Mouse (Mus musculus) hindbrain, embryonic 14.5 days (tissue): ENCODE results near the gene Tomm40. TPM values are rescaled to one million over a fixed set of nuclear protein-coding genes. Genes with fewer than 3 reads are reported as not detected.
"Not testable (repeated sequence)": the region's sequence is repeated elsewhere in the genome, so short reads cannot be mapped to it uniquely, and the experiment has no call there.

Experiments used
- ATAC-seq: fragments of 200-750 bp; cut with Nextera tagmentation; 2 replicates; pipeline ENCODE4 v1.8.0; 2017; ENCODE audit warnings: moderate number of reproducible peaks, mild to moderate bottlenecking, moderate TSS enrichment, moderate library complexity; ENCODE audit not compliant: low FRiP score
- DNase-seq: peaks from one replicate; pipeline ENCODE4 v3.0.0-alpha.2; 2015; ENCODE audit warnings: low spot score
- H3K27ac ChIP-seq: fragments of 300-500 bp; sonication (generic); 2 replicates; pipeline ENCODE4 v1.5.1; 2014; ENCODE audit warnings: mild to moderate bottlenecking, moderate library complexity
- H3K27me3 ChIP-seq: fragments of 300-500 bp; sonication (generic); 2 replicates; pipeline ENCODE4 v1.6.1; 2014; ENCODE audit warnings: mild to moderate bottlenecking, low read length, mixed read lengths; ENCODE audit not compliant: control insufficient read depth, insufficient read depth
- H3K36me3 ChIP-seq: fragments of 300-500 bp; sonication (generic); replicated peaks from 2 replicates; pipeline ENCODE4 v1.6.1; 2014; ENCODE audit not compliant: control insufficient read depth, insufficient read depth
- H3K4me1 ChIP-seq: fragments of 300-500 bp; sonication (generic); replicated peaks from 2 replicates; pipeline ENCODE4 v1.6.1; 2014; ENCODE audit warnings: antibody characterized with exemption, low read length, mixed read lengths; ENCODE audit not compliant: control insufficient read depth, insufficient read depth
- H3K4me2 ChIP-seq: fragments of 300-500 bp; sonication (generic); replicated peaks from 2 replicates; pipeline ENCODE4 v1.6.1; 2014; ENCODE audit warnings: mild to moderate bottlenecking, moderate library complexity
- H3K4me3 ChIP-seq: fragments of 300-500 bp; sonication (generic); replicated peaks from 2 replicates; pipeline ENCODE4 v1.5.1; 2014; ENCODE audit warnings: mild to moderate bottlenecking, low read length
- H3K9ac ChIP-seq: fragments of 300-500 bp; sonication (generic); 2 replicates; pipeline ENCODE4 v1.6.1; 2014
- H3K9me3 ChIP-seq: fragments of 300-500 bp; sonication (generic); 2 replicates; pipeline ENCODE4 v1.6.1; 2016; ENCODE audit warnings: low read length; ENCODE audit not compliant: control insufficient read depth
- WGBS: fragments of 180-500 bp; shearing (Covaris S2); extraction: QIAGEN DNeasy Blood & Tissue Kit; methylation state at CpG from one replicate; pipeline ENCODE4 v1.1.7; 2014; 5-methylcytosine and 5-hydroxymethylcytosine counted together
- polyA plus RNA-seq: library from polyadenylated mRNA; unstranded; fragments of >200 nt; fragmentation: Nextera tagmentation; extraction: Ambion mirVana; gene quantifications from 2 replicates; pipeline ENCODE4 v1.2.1, GENCODE M21; 2014

Tomm40 gene
- polyA plus RNA-seq, 1 experiment from 2014 or later, result 119 TPM

- Histone ChIP-seq H3K9me3 (no peaks in the 10 kb centered on the region), H3K27me3 (no peaks in the 10 kb centered on the region), H3K27ac (no peak overlapping the region), H3K4me3 (no peak overlapping the region), H3K4me1 (peaks cover 19% of the 10 kb centered on the region), H3K36me3 (no peaks in the 10 kb centered on the region), H3K9ac (no peak overlapping the region), H3K4me2 (no peak overlapping the region)
- 87% methylated on average over 10 of the region's 10 CpGs for WGBS
- ATAC-seq (no peak), DNase-seq (no peak)
Observed at GRCm38 (mm10) chr7:19694336-19695212, 20.7 kb downstream of the Tomm40 start.

GRCm38 (mm10) chr7:19693421-19693820 is 21.8 kb downstream of the Tomm40 start:
- no peak for DNase-seq

GRCm38 (mm10) chr7:19691873-19692865 is 23.1 kb downstream of the Tomm40 start, which contains the start of gene Apoc1:
Gene Apoc1, minus strand, starts transcription at chr7:19692660.
- no peak for DNase-seq
- Histone ChIP-seq H3K9me3 (no peaks in the 10 kb centered on the region), H3K27ac (no peak within 1 kb of the TSS), H3K4me3 (no peak within 1 kb of the TSS), H3K4me2 (no peak within 1 kb of the TSS), H3K36me3 (no peaks in the 10 kb centered on the region), H3K4me1 (0 out of 2 replicates have a peak, but pooled peaks cover 3% of the 10 kb centered on the region), H3K9ac (no peak within 1 kb of the TSS), H3K27me3 (no peaks in the 10 kb centered on the region)
- ATAC-seq, result no peak
- 52% methylated on average over 28 of the region's 28 CpGs for WGBS

More at GRCm38 (mm10) chr7:19693421-19693820, 21.8 kb downstream of the Tomm40 start:
- H3K9me3 ChIP-seq, result no peaks in the 10 kb centered on the region
- WGBS, result 21% methylated on average over 9 of the region's 10 CpGs
- H3K4me2 ChIP-seq, result no peak overlapping the region
- no peak overlapping the region for H3K9ac ChIP-seq
- no peaks in the 10 kb centered on the region for H3K27me3 ChIP-seq
- H3K4me1 ChIP-seq, result peaks cover 9% of the 10 kb centered on the region; the same call in 1 of the 2 replicates
- H3K4me3 ChIP-seq, result no peak overlapping the region
- ATAC-seq, result no peak
- H3K27ac ChIP-seq, result no peak overlapping the region
- no peaks in the 10 kb centered on the region for H3K36me3 ChIP-seq

DNA sequence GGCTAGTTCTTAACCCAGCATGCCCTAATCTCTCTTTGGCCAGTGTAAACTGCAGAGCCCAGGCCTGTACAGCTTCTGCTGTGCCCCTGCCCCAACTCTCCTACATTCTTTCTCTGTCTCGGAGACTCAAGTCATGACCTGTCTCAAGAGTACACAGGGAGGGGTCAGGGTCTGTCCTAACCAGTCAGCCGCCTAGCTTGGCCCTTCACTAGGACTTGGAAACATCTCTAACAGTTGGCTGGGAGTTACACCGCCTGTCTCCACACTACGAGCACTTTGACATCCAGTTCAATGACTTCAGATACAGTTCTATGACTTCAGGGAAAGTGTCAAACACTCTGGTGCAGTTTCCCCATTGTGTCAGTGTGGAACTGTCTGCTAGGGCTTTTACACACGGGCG is 23.8 kb downstream of the Tomm40 start:
- no peak overlapping the region for H3K9ac ChIP-seq
- H3K27ac ChIP-seq, result no peak overlapping the region
- 78% methylated on average over 6 of the region's 6 CpGs for WGBS
- no peak overlapping the region for H3K4me2 ChIP-seq
- no peaks in the 10 kb centered on the region for H3K27me3 ChIP-seq
- H3K36me3 ChIP-seq, result no peaks in the 10 kb centered on the region
- H3K4me1 ChIP-seq, result 0 out of 2 replicates have a peak, but pooled peaks cover 3% of the 10 kb centered on the region
- no peak overlapping the region for H3K4me3 ChIP-seq
- ATAC-seq (no peak), DNase-seq (no peak)
- H3K9me3 ChIP-seq, result no peaks in the 10 kb centered on the region

DNA sequence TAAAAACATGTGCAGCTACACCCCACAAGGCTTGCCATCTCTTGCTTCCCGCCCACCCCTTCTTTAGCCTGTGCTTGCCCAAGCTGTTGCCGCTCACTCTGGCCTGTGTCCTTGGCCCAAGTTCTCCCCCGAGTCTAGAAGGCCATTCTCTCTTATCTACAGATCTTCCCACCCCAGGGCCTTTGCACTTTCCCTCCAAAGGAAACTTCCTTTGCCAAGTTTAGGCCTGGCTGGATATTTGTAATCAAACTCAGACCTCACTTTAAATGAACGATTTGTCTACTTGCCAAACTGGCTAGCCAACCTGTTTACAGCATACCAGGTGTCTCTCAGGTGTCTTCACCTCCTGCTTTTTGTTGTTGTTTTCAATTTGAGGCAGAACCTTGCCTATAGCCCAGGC is 24.4 kb downstream of the Tomm40 start:
- H3K27me3 ChIP-seq, result no peaks in the 10 kb centered on the region
- H3K36me3 ChIP-seq, result no peaks in the 10 kb centered on the region
- ATAC-seq, result no peak
- no peak overlapping the region for H3K27ac ChIP-seq
- H3K9me3 ChIP-seq, result no peaks in the 10 kb centered on the region
- 89% methylated on average over 4 of the region's 4 CpGs for WGBS
- 0 out of 2 replicates have a peak, but pooled peaks cover 3% of the 10 kb centered on the region for H3K4me1 ChIP-seq
- no peak overlapping the region for H3K9ac ChIP-seq
- no peak overlapping the region for H3K4me3 ChIP-seq
- H3K4me2 ChIP-seq, result no peak overlapping the region
- no peak for DNase-seq

DNA sequence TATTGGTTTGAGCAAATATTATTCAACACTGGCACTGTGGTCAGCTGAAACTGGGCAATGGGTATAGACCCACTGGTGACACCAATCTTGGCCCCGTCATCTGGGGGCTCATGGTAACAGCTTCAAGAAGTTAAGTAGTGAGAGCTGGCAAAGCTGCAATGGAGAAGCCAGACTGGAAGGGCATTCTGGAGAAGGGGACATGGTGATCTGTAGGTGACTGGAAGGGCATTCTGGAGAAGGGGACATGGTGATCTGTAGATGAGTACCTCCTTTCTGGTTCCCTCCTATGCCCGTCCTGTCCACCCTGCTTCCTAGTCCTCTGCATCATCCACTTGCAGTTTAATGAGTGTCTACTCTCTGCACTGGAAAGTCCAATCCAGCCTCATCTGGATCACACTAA is 26.6 kb downstream of the Tomm40 start:
- Histone ChIP-seq H3K27ac (no peak overlapping the region), H3K4me1 (0 out of 2 replicates have a peak, but pooled peaks cover 3% of the 10 kb centered on the region), H3K9me3 (no peaks in the 10 kb centered on the region), H3K36me3 (no peaks in the 10 kb centered on the region), H3K27me3 (no peaks in the 10 kb centered on the region), H3K4me2 (no peak overlapping the region), H3K9ac (no peak overlapping the region), H3K4me3 (no peak overlapping the region)
- WGBS, result 95% methylated on average over 2 of the region's 2 CpGs
- DNase-seq (no peak), ATAC-seq (no peak)

DNA sequence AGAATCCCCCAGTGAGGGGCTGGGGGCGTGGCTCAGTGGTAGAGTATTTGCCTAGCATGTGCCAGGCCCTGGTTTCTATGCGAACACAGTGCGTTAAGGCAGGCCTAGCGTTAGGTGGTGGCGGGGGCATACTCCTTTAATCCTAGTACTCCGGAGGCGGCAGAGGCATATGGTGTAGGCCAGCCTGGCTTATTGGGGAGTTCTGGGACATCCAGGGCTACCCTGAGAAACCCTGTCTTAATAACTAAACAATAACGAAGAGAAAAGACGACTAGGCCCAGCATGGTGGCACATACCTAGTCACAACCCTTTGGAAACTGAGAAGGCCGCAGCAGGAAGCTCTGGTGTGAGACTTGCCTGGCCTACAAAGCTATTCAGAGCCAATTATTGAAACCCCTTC is 27.1 kb downstream of the Tomm40 start:
- Histone ChIP-seq H3K36me3 (no peaks in the 10 kb centered on the region), H3K4me2 (no peak overlapping the region), H3K9ac (no peak overlapping the region), H3K4me1 (no peaks in the 10 kb centered on the region), H3K27me3 (no peaks in the 10 kb centered on the region), H3K9me3 (no peaks in the 10 kb centered on the region), H3K4me3 (no peak overlapping the region), H3K27ac (no peak overlapping the region)
- DNase-seq, result no peak
- WGBS, result 89% methylated on average over 10 of the region's 10 CpGs
- ATAC-seq, result no peak

DNA sequence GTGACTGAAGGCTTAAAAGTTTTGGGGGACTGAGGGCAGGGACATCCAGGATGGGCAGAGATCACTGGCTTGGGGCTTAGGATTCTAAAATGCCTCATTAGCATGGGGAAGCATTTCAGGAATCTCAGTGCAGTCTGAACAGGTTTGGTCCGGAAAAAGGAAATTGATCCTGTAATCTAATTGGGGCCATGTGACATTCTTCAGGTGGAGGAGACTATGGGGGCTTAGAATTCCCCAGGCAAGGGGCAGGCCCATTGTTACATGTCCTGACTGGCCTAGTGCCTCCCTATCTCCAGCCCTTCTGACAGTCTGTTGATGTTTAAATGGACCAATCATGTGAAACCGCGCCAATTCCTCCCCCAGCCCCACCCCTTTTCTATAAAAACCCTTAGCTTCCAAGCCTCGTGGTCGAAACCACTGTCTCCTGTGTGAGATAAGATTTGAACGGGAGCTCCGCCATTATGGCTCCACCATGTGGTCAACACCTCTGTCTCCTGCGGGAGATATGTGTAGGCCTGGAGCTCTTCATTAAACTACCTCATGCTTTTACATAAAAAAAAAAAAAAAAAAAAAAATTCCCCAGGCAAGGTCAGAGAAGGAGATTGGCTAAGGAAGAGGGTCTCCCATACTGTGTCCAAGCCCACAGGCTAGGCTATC is 28.2 kb downstream of the Tomm40 start:
- H3K4me1 ChIP-seq, ATAC-seq: not testable (repeated sequence)
- WGBS, result 87% methylated on average over 8 of the region's 8 CpGs

More for the DNA sequence above, 28.2 kb downstream of the Tomm40 start:
- not testable (repeated sequence) for H3K4me3 ChIP-seq, H3K4me2 ChIP-seq, H3K27ac ChIP-seq, H3K36me3 ChIP-seq, DNase-seq, H3K9me3 ChIP-seq, H3K9ac ChIP-seq, H3K27me3 ChIP-seq
